Mouse (Mus musculus): ENCODE data around the gene Gm20388. TPM values are rescaled to one million over a fixed set of nuclear protein-coding genes. Genes with fewer than 3 reads are reported as not detected.

Gene Gm20388
- polyA plus RNA-seq, 1 experiment from 2014 or later: not detected

DNA sequence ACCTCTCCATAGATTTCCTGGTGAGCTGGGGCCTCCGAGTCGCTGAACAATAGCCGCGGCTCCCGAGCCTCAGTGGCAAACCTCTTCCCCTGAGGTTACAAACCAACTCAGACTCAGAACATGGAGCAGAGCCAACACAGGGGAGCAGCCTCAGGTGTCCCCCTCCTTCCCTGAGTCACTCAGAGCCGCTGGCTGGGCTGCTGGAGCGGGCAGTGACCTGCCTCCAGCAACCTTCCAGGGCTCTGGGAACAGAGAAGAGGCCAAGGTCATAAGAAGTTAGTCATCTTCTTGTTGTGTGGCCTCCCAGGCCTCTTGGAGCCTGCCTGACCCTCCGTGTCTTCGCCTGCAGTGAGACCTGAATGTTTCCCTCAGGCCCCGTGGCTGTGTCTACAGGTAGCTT lies 1107.6 kb downstream of the Gm20388 start:
- no peak for ATAC-seq (ENCODE audit: insufficient number of reproducible peaks, insufficient read depth, low FRiP score, low TSS enrichment, low read depth)
- WGBS: 78% methylated on average over 10 of the region's 10 CpGs
- no peak overlapping the region for H3K9ac ChIP-seq
- H3K9me3 ChIP-seq: no peaks in the 10 kb centered on the region
- H3K4me2 ChIP-seq: no peak overlapping the region
- H3K27ac ChIP-seq: no peak overlapping the region
- peaks cover 12% of the 10 kb centered on the region; the same call in 1 of the 2 replicates for H3K4me1 ChIP-seq
- no peak overlapping the region for H3K4me3 ChIP-seq
- H3K27me3 ChIP-seq: peaks cover 42% of the 10 kb centered on the region
- no peaks in the 10 kb centered on the region for H3K36me3 ChIP-seq

DNA sequence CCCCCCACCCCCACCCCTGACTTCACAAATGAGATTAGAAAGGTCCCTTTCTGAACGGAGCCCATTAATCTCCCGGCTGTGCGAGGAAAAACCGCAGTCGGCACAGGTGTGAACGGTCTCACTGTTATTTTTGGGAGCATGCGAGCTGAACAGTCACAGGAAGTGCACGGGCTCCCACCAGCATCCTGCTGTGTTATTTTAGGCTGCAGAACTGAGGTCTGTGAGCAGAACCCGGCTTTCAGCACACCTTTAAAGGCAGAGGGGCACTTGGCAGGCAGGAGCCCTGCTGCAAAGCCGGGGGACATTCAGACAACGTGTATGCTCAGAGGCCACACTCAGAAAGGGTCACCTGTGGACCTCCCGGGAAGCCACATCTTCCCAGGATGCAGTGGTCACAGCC lies 1110.8 kb downstream of the Gm20388 start:
- peaks cover 18% of the 10 kb centered on the region; the same call in 1 of the 2 replicates for H3K4me1 ChIP-seq
- ATAC-seq (ENCODE audit: insufficient number of reproducible peaks, insufficient read depth, low FRiP score, low TSS enrichment, low read depth): no peak
- H3K9me3 ChIP-seq: no peaks in the 10 kb centered on the region
- H3K27ac ChIP-seq: no peak overlapping the region
- WGBS: 51% methylated on average over 12 of the region's 12 CpGs
- peaks cover 36% of the 10 kb centered on the region for H3K27me3 ChIP-seq
- no peak overlapping the region for H3K4me3 ChIP-seq
- H3K9ac ChIP-seq: no peak overlapping the region
- no peaks in the 10 kb centered on the region for H3K36me3 ChIP-seq
- H3K4me2 ChIP-seq: no peak overlapping the region

- Histone ChIP-seq H3K36me3 (no peaks in the 10 kb centered on the region), H3K27me3 (peaks cover 26% of the 10 kb centered on the region), H3K4me1 (peaks cover 25% of the 10 kb centered on the region), H3K9me3 (no peaks in the 10 kb centered on the region), H3K4me3 (no peak overlapping the region), H3K27ac (no peak overlapping the region), H3K9ac (no peak overlapping the region), H3K4me2 (no peak overlapping the region)
- no peak for ATAC-seq (ENCODE audit: insufficient number of reproducible peaks, insufficient read depth, low FRiP score, low TSS enrichment, low read depth)
- WGBS: 94% methylated on average over 4 of the region's 4 CpGs
Observed at GRCm38 (mm10) chr8:121023003-121023402, 1112.4 kb downstream of the Gm20388 start.

GRCm38 (mm10) chr8:121023736-121024135 lies 1113.1 kb downstream of the Gm20388 start:
- Histone ChIP-seq H3K27me3 (peaks cover 22% of the 10 kb centered on the region), H3K27ac (no peak overlapping the region), H3K36me3 (no peaks in the 10 kb centered on the region), H3K4me3 (no peak overlapping the region), H3K4me1 (peaks cover 25% of the 10 kb centered on the region), H3K4me2 (no peak overlapping the region), H3K9ac (no peak overlapping the region), H3K9me3 (no peaks in the 10 kb centered on the region)
- 54% methylated on average over 18 of the region's 18 CpGs for WGBS
- ATAC-seq (ENCODE audit: insufficient number of reproducible peaks, insufficient read depth, low FRiP score, low TSS enrichment, low read depth): no peak

GRCm38 (mm10) chr8:121025486-121025885 lies 1114.8 kb downstream of the Gm20388 start:
- no peak for ATAC-seq (ENCODE audit: insufficient number of reproducible peaks, insufficient read depth, low FRiP score, low TSS enrichment, low read depth)
- WGBS: 73% methylated on average over 5 of the region's 5 CpGs
- Histone ChIP-seq H3K9me3 (no peaks in the 10 kb centered on the region), H3K4me2 (no peak overlapping the region), H3K27ac (no peak overlapping the region), H3K27me3 (peaks cover 28% of the 10 kb centered on the region), H3K4me3 (no peak overlapping the region), H3K36me3 (no peaks in the 10 kb centered on the region), H3K4me1 (peaks cover 25% of the 10 kb centered on the region), H3K9ac (no peak overlapping the region)

GRCm38 (mm10) chr8:121027787-121028186 lies 1117.1 kb downstream of the Gm20388 start:
- H3K4me1 ChIP-seq: peaks cover 13% of the 10 kb centered on the region
- ATAC-seq (ENCODE audit: insufficient number of reproducible peaks, insufficient read depth, low FRiP score, low TSS enrichment, low read depth): 0 out of 2 replicates have a peak, but pooled peaks have one; percentile 33
- H3K36me3 ChIP-seq: no peaks in the 10 kb centered on the region
- H3K4me3 ChIP-seq: no peak overlapping the region
- H3K9me3 ChIP-seq: no peaks in the 10 kb centered on the region
- H3K27ac ChIP-seq: no peak overlapping the region
- H3K27me3 ChIP-seq: peaks cover 29% of the 10 kb centered on the region
- H3K9ac ChIP-seq: no peak overlapping the region
- 25% methylated on average over 13 of the region's 13 CpGs for WGBS
- no peak overlapping the region for H3K4me2 ChIP-seq

DNA sequence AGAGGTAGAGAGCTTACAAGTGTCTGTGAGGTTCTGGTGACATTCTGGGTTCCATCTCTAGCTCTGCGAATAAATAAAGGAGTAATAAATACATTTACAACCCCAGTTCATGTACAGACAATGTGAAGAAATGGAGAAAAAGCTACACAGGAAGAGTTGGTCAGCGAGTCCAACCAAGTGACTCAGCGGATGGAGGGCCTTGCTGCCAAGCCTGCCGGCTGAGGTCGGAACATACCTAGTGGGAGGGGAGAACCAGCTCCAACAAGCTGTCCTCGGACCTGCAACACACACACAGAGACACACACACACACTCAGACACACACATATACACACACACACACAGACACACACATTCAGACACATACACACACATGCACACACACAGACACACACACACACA lies 1118.4 kb downstream of the Gm20388 start:
- no peaks in the 10 kb centered on the region for H3K9me3 ChIP-seq
- H3K36me3 ChIP-seq: no peaks in the 10 kb centered on the region
- H3K4me3 ChIP-seq: no peak overlapping the region
- no peak overlapping the region for H3K4me2 ChIP-seq
- H3K4me1 ChIP-seq: peaks cover 7% of the 10 kb centered on the region
- no peak overlapping the region for H3K27ac ChIP-seq
- no peak overlapping the region for H3K9ac ChIP-seq
- no peak for ATAC-seq (ENCODE audit: insufficient number of reproducible peaks, insufficient read depth, low FRiP score, low TSS enrichment, low read depth)
- 85% methylated on average over 6 of the region's 6 CpGs for WGBS
- H3K27me3 ChIP-seq: peaks cover 29% of the 10 kb centered on the region

DNA sequence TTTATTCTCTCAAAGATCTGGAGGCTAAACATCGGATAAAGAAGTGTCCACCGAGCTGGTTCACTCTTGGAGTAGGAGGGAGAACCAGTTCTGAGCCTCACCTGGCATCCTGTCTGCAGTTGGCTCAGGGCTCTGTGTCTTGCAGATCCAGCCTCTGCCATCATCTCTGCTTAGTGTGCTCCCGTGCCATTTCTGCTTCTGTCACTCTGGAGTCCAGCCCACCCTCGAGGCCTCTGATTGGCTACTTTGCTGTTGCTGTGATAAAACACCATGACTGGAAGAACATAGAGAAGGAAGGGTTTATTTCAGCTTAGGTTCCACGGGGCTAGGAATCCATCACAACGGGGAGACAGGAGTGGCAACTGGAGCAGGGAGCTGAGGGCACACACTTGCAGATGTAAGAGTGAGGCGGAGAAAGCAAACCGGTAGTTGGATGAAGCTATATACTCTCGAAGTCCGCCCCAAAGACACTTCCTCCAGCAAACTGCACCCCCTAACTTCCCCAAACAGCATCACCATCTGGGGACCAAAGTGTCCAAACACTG lies 1119.9 kb downstream of the Gm20388 start:
- Histone ChIP-seq H3K27ac (no peak overlapping the region), H3K36me3 (no peaks in the 10 kb centered on the region), H3K4me3 (no peak overlapping the region), H3K4me1 (peaks cover 9% of the 10 kb centered on the region), H3K9me3 (no peaks in the 10 kb centered on the region), H3K9ac (no peak overlapping the region), H3K4me2 (no peak overlapping the region), H3K27me3 (peaks cover 36% of the 10 kb centered on the region)
- WGBS: 67% methylated on average over 10 of the region's 10 CpGs
- ATAC-seq (ENCODE audit: insufficient number of reproducible peaks, insufficient read depth, low FRiP score, low TSS enrichment, low read depth): no peak

GRCm38 (mm10) chr8:121033299-121034013 lies 1122.8 kb downstream of the Gm20388 start:
- ATAC-seq (ENCODE audit: insufficient number of reproducible peaks, insufficient read depth, low FRiP score, low TSS enrichment, low read depth): 0 out of 2 replicates have a peak, but pooled peaks have one; percentile 37
- Histone ChIP-seq H3K27me3 (peaks cover 37% of the 10 kb centered on the region), H3K4me1 (0 out of 2 replicates have a peak, but pooled peaks cover 2% of the 10 kb centered on the region), H3K9ac (no peak overlapping the region), H3K27ac (no peak overlapping the region), H3K4me3 (no peak overlapping the region), H3K9me3 (no peaks in the 10 kb centered on the region), H3K4me2 (no peak overlapping the region), H3K36me3 (no peaks in the 10 kb centered on the region)
- 63% methylated on average over 20 of the region's 20 CpGs for WGBS

DNA sequence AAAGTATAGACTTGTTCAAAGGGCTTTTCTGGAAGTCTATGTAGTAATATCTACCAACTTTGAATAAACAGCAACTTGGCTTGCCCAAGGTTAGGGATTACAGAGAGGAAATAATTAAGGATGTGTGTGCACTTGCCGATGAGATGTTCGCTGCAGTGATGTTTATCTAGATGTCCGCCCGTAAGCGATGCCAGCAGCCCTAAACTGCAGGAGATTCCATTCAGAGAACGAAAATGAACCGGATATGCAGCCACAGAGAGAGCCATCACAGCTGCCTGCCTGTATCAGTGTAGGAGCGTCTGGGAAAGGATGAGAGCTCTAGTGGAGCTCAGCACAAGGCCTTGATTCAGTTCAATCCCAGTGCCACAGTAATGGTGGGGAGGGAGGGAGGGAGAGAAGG lies 1125.0 kb downstream of the Gm20388 start:
- Histone ChIP-seq H3K4me1 (0 out of 2 replicates have a peak, but pooled peaks cover 2% of the 10 kb centered on the region), H3K4me3 (no peak overlapping the region), H3K27ac (no peak overlapping the region), H3K9ac (no peak overlapping the region), H3K27me3 (peaks cover 45% of the 10 kb centered on the region), H3K4me2 (no peak overlapping the region), H3K9me3 (no peaks in the 10 kb centered on the region), H3K36me3 (no peaks in the 10 kb centered on the region)
- ATAC-seq (ENCODE audit: insufficient number of reproducible peaks, insufficient read depth, low FRiP score, low TSS enrichment, low read depth): no peak
- 70% methylated on average over 8 of the region's 8 CpGs for WGBS

GRCm38 (mm10) chr8:121043719-121044440 lies 1133.2 kb downstream of the Gm20388 start:
- Histone ChIP-seq H3K4me1 (no peaks in the 10 kb centered on the region), H3K9me3 (peaks cover 3% of the 10 kb centered on the region; the same call in 1 of the 2 replicates), H3K9ac (no peak overlapping the region), H3K36me3 (no peaks in the 10 kb centered on the region), H3K27me3 (peaks cover 17% of the 10 kb centered on the region), H3K4me2 (no peak overlapping the region), H3K4me3 (no peak overlapping the region), H3K27ac (no peak overlapping the region)
- ATAC-seq (ENCODE audit: insufficient number of reproducible peaks, insufficient read depth, low FRiP score, low TSS enrichment, low read depth): no peak
- WGBS: 62% methylated on average over 19 of the region's 19 CpGs
